Mouse (Mus musculus) mouse trophoblast stem cell (cell line): ENCODE data around the gene Slc26a6.

Experiments used
- in situ Hi-C, 2 experiments: fragments of 300-500 bp; cut with MseI, MboI; formaldehyde crosslinking; loops; 2 replicates in 1 of 2; 3 replicates in 1 of 2; pipeline ENCODE4 v1.15.1; 2025

Gene Slc26a6

DNA sequence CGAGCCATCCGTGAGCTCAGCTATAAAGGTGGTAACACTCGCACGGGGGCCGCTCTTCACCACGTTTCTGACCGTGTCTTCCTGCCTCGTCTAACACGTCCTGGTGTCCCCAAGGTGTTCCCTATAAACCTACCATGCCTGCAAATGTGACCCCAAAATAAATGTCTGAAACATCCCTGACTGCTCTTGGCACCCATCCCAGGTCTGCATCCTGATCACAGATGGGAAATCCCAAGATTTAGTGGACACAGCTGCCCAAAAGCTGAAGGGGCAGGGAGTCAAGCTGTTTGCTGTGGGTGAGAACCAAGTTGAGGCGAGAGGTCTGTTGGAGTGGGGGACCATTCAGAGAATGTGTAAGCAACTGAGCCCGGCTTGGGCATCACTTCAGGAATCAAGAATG is 102.2 kb downstream of the Slc26a6 start:
- in situ Hi-C loops: no loop called here

DNA sequence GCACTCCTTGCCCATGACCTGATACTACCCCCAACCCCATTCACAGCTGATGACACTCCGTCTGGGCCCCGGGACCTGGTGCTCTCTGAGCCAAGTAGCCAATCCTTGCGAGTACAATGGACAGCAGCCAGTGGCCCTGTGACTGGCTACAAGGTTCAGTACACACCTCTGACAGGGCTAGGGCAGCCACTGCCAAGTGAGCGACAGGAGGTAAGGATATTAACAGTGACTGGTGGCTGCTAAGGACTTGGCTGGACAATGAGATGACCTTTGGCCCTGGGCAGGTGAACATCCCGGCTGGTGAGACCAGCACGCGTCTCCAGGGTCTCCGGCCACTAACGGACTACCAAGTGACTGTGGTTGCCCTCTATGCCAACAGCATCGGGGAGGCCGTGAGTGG is 102.8 kb downstream of the Slc26a6 start:
- in situ Hi-C loops: no loop called here
